In genomic region chr13:28524411-28524810, GRCm38 (mm10) we compare ENCODE assay signal across 19 mouse cellular contexts.
"Had no signal": no experiment of that assay in that cellular context is flagged by ENCODE, and none has a peak within 500 bp of the region (broad histone marks: within the 10 kb centered on the region; RNA-seq: fewer than 3 reads in every experiment).

No protein-coding gene starts in this region.

- H3K27ac ChIP-seq: lung, embryonic 15.5 days; midbrain, embryonic 10.5 days; midbrain, embryonic 12.5 days; neural tube, embryonic 13.5 days; neural tube, embryonic 15.5 days; stomach, embryonic 15.5 days; stomach, postnatal 0 days had no signal

- H3K9ac ChIP-seq: liver, postnatal 0 days; lung, embryonic 15.5 days; midbrain, embryonic 12.5 days; neural tube, embryonic 13.5 days; neural tube, embryonic 15.5 days; stomach, embryonic 15.5 days had no signal

- H3K4me3 ChIP-seq: lung, embryonic 15.5 days; midbrain, embryonic 10.5 days; midbrain, embryonic 12.5 days; myocyte; neural tube, embryonic 13.5 days; neural tube, embryonic 15.5 days; stomach, embryonic 15.5 days had no signal

- H3K4me1 ChIP-seq: midbrain, embryonic 12.5 days; stomach, embryonic 15.5 days had no signal

- H3K9me3 ChIP-seq: lung, embryonic 15.5 days; midbrain, embryonic 10.5 days; midbrain, embryonic 12.5 days; neural tube, embryonic 13.5 days; neural tube, embryonic 15.5 days; stomach, embryonic 15.5 days had no signal

- H3K4me2 ChIP-seq: lung, embryonic 15.5 days; midbrain, embryonic 12.5 days; neural tube, embryonic 13.5 days; neural tube, embryonic 15.5 days; stomach, embryonic 15.5 days had no signal

- DNase-seq: liver, postnatal 0 days; lung, adult 2 months; lung, postnatal 10 days; lung, postnatal 4 days; midbrain, embryonic 14.5 days; retina, postnatal 1 day; right cerebral cortex, adult 18-20 months; right cerebral cortex, postnatal 25 days; right cerebral cortex, postnatal 4 days; thymus, adult 2 months had no signal

- H3K36me3 ChIP-seq: lung, embryonic 15.5 days; midbrain, embryonic 10.5 days; midbrain, embryonic 12.5 days; neural tube, embryonic 13.5 days; neural tube, embryonic 15.5 days; stomach, embryonic 15.5 days had no signal

- H3K27me3 ChIP-seq: lung, embryonic 15.5 days; midbrain, embryonic 12.5 days; neural tube, embryonic 13.5 days; neural tube, embryonic 15.5 days; stomach, embryonic 15.5 days had no signal

- ATAC-seq: liver, postnatal 0 days; midbrain, embryonic 16.5 days had no signal
